Mouse (Mus musculus) lung, adult 2 months (tissue): ENCODE measurements around the gene Mrtfa. TPM values are rescaled to one million over a fixed set of nuclear protein-coding genes. Genes with fewer than 3 reads are reported as not detected.

Experiments
- DNase-seq: peaks from one replicate; pipeline ENCODE4 v3.0.0; 2022
- H3K4me1 ChIP-seq: fragments of 200-500 bp; 2 replicates; pipeline ENCODE4 v1.6.1; 2011; ENCODE audit warnings: low read length; ENCODE audit not compliant: control insufficient read depth, insufficient read depth
- H3K4me3 ChIP-seq: fragments of 200-500 bp; replicated peaks from 2 replicates; pipeline ENCODE3; 2011; ENCODE audit warnings: low read depth, mild to moderate bottlenecking, control low read depth, low read length; ENCODE audit errors: extremely low read depth
- CTCF ChIP-seq: fragments of 200-500 bp; IDR thresholded peaks from 2 replicates; pipeline ENCODE4 v1.5.1; 2011; ENCODE audit warnings: mild to moderate bottlenecking, low read length, control low read depth; ENCODE audit not compliant: insufficient read depth
- POLR2A ChIP-seq: fragments of 200-500 bp; IDR thresholded peaks from 2 replicates; pipeline ENCODE4 v1.6.1; 2011; ENCODE audit warnings: low read depth, mild to moderate bottlenecking, control low read depth, low read length, borderline replicate concordance; ENCODE audit errors: extremely low read depth
- WGBS: fragments of 180-500 bp; shearing (Covaris S2); methylation state at CpG from one replicate; pipeline ENCODE4 v1.1.7; 2018; 5-methylcytosine and 5-hydroxymethylcytosine counted together
- polyA plus RNA-seq: library from polyadenylated mRNA; depleted of rRNA; stranded (reverse); fragments of >200 nt; gene quantifications from 2 replicates; pipeline ENCODE4 v1.2.3, GENCODE M21; 2012

Gene Mrtfa
- polyA plus RNA-seq, 1 experiment = 39.0 TPM

DNA sequence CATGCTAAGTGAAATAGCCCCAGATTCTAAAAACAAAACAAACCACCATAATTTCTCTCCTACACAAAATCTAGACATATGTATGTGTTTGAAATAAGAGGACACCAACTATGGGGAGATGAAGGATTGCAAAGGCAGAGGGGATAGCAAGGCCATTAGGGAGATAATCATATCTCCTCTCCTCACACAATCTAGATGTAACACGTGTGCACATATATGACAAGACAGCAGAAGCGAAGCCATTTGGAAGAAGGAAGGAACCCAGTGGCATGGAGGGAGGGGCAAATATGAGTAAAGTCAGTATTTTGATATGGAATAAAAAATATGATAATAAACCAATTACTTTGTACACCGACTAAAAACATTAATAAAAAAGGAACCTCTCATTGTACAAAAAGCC is 91.9 kb downstream of the Mrtfa start:
- 88% methylated on average over 3 of the region's 3 CpGs for WGBS
- no peak overlapping the region for H3K4me3 ChIP-seq
- H3K4me1 ChIP-seq = peaks cover 8% of the 10 kb centered on the region
- no peak for DNase-seq
- TF ChIP-seq POLR2A (no peak), CTCF (no peak)

GRCm38 (mm10) chr15:81097896-81098295 is 92.7 kb downstream of the Mrtfa start:
- WGBS = 69% methylated on average over 6 of the region's 6 CpGs
- peaks cover 5% of the 10 kb centered on the region for H3K4me1 ChIP-seq
- no peak for DNase-seq
- H3K4me3 ChIP-seq = no peak overlapping the region
- no peak for TF ChIP-seq CTCF
- TF ChIP-seq POLR2A = no peak

GRCm38 (mm10) chr15:81097456-81097855 is 93.1 kb downstream of the Mrtfa start:
- no peak for DNase-seq
- WGBS = 30% methylated on average over 4 of the region's 4 CpGs
- Histone ChIP-seq H3K4me3 (no peak overlapping the region), H3K4me1 (peaks cover 5% of the 10 kb centered on the region)
- TF ChIP-seq POLR2A (no peak), CTCF (no peak)

DNA sequence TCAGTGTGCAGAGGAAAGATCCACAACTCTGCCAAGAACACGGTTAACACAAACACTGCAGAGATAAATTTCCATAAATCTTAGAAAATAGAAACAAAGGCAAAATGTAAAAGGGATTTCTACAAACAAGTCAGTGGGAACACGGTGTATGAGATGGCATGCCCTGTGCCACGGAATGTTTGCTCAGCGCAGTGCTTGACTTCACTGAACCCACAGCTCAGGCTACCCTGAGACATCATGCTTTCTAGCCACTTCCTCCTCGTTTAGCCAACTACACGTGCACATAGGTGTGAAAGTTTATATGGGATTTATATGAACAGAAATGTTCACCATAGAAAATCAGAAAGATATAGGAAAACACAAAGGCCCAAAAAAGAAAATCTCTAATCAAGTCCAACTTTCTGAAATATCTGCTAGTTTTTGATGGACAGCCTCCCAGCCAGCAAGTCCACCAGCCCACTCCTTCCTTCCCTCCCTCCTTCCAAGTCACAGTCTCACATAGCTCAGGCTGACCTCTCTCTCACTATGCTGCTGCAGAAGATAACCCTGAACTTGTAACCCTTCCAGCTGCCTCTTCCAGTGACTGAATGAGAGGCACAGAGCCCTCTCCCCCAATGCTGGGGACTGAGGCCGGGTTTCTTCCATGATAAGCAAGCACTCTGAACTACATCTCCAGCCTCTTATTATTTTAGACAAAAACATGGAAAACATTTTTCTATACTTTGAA is 94.1 kb downstream of the Mrtfa start:
- Histone ChIP-seq H3K4me3 (no peak overlapping the region), H3K4me1 (peaks cover 5% of the 10 kb centered on the region)
- WGBS = 33% methylated on average over 7 of the region's 7 CpGs
- no peak for DNase-seq
- TF ChIP-seq POLR2A = no peak

DNA sequence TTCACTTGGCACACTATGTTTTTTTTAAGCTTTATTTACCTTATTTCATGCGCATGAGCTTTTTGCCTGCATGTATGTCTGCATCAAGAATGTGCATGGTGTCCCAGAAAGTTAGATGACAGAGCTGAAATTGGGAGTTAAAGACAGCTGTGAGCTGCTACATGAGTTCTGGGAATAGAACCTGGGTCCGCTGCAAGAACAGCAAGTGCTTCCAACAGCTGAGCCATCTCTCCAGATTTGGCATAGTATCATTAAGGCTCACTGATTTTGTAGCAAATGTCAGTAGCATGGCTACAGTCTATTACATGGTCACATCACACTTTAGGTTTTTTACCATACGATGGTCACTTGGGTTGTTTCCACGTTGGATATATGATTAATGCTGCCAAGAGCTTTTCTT is 97.5 kb downstream of the Mrtfa start:
- peaks cover 5% of the 10 kb centered on the region for H3K4me1 ChIP-seq
- 79% methylated on average over 4 of the region's 4 CpGs for WGBS
- TF ChIP-seq CTCF (no peak), POLR2A (no peak)
- H3K4me3 ChIP-seq = no peak overlapping the region
- DNase-seq = no peak

GRCm38 (mm10) chr15:81091718-81092117 is 98.8 kb downstream of the Mrtfa start:
- Histone ChIP-seq H3K4me3 (no peak overlapping the region), H3K4me1 (peaks cover 6% of the 10 kb centered on the region)
- DNase-seq = no peak
- 57% methylated on average over 9 of the region's 9 CpGs for WGBS
- TF ChIP-seq POLR2A = no peak
- no peak for TF ChIP-seq CTCF

DNA sequence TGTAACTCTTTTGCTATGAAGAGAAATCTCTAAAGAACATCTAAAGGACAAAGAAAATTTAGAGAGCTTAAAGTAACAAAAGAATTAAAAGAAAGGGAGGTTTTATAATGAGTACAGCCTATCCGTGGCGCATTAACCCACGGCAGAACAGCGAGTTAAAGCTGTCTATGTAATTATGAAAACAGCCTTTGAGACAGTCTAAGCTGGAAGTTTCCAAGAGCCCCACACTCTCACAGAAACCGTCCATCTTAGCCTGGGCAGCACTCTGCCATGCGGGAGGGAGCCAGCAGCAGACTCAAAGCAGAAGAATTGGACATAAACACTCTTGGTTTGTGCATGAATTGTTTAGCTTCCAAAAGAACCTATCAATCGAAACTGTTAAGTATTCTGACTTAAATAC is 103.0 kb downstream of the Mrtfa start:
- DNase-seq = no peak
- Histone ChIP-seq H3K4me3 (no peak overlapping the region), H3K4me1 (peaks cover 6% of the 10 kb centered on the region)
- TF ChIP-seq POLR2A (no peak), CTCF (no peak)
- WGBS = 68% methylated on average over 7 of the region's 7 CpGs

DNA sequence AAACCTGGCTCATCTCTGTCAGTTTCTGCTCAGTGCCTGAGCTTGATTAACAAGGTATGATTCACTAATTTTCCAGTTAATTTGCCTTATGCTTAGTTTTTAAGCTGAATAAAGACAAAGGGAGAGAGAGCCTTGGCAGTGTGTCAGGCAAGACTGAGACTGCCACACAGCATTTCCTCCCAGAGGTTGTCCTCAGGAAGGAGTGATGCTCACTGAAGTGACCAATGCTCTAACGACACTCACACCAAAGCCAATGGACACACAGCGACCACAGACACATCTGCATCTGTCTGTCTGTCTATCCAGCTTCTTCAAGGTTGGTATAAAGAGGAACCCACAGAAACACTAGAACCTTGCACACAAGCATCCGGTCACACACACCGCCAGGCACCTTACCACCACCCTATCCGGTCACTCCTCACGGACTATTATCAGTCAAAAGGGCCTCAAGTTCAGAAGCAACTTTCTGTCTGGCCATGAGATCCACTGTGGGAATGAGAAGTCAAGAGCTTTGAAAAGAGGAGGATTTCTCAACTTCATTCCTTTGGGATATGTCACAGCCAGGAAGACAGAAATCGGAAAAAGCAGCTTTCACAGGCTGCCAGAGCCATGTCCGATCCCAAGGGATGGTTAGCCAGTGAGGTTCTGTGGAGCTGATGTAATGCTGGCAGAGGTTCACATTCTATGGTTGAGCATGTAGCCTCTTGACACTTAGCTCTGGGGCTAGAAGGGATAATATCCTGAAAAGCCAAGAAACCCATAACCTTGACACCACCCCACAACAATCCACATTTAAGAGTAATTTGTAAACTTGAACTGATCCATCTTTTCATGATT is 103.7 kb downstream of the Mrtfa start:
- WGBS = 63% methylated on average over 8 of the region's 8 CpGs
- Histone ChIP-seq H3K4me1 (peaks cover 6% of the 10 kb centered on the region), H3K4me3 (no peak overlapping the region)
- no peak for TF ChIP-seq CTCF
- no peak for TF ChIP-seq POLR2A
- DNase-seq = no peak

- Histone ChIP-seq H3K4me3 (no peak overlapping the region), H3K4me1 (peaks cover 6% of the 10 kb centered on the region)
- TF ChIP-seq POLR2A (no peak), CTCF (no peak)
- DNase-seq = no peak
- 77% methylated on average over 9 of the region's 9 CpGs for WGBS
Measured at GRCm38 (mm10) chr15:81083826-81084225, 106.7 kb downstream of the Mrtfa start.

DNA sequence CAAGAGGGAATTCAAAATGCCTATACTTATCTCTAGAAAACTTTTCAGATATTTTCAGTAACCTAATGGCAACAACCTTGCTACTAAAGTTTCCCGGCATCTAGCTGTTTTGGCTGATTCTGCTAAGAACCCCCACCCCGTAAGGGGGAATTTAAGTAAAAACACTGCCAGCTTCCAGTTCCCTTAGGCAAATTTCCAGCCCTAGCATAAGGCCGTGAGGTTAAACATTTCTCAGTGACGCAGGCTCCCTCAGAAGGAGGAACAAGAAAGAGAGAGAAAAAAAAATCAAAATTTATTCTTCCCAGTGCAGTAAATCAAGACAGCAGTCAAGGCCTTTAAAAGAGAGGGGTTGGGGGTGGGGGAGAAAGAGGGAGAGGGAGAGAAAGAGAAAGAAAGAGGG is 107.3 kb downstream of the Mrtfa start:
- H3K4me1 ChIP-seq = peaks cover 6% of the 10 kb centered on the region
- H3K4me3 ChIP-seq = no peak overlapping the region
- TF ChIP-seq POLR2A (no peak), CTCF (no peak)
- WGBS = 69% methylated on average over 4 of the region's 4 CpGs
- DNase-seq = no peak
